ENCODE assay signal across 7 mouse cellular contexts in genomic region chrX:11663187-11663829, GRCm38 (mm10).
DNase-seq lines count a peak whose midpoint lies in the region; ATAC-seq and TF ChIP-seq lines count a peak whose summit lies in the region.

No protein-coding gene starts in this region.

- no peak for TF ChIP-seq CTCF in testis, adult 2 months (IDR thresholded peaks at IDR 0.05; ENCODE audit: control insufficient read depth, insufficient read depth, insufficient replicate concordance, low read depth, low read length)

- DNase-seq in lung, postnatal 14 days = peak; percentile 23
- DNase-seq in lung, postnatal 25 days (ENCODE audit: low spot score) = no peak
- no peak for DNase-seq in heart, embryonic 10.5 days (ENCODE audit: low spot score)
- DNase-seq in kidney, postnatal 14 days = peak; percentile 59
- no peak for DNase-seq in left cerebral cortex, adult 9 months (ENCODE audit: low spot score in 2 of 2)

- no peak for ATAC-seq in granulocyte monocyte progenitor cell, adult 5-6 weeks (replicated peaks; ENCODE audit: poor library complexity, severe bottlenecking)

- H3K27me3 ChIP-seq in heart, embryonic 10.5 days (ENCODE audit: insufficient read depth, poor library complexity, severe bottlenecking) = peaks cover 57% of the 10 kb centered on the region
- no peaks in the 10 kb centered on the region for H3K27me3 ChIP-seq in testis, adult 2 months (ENCODE audit: control insufficient read depth, insufficient read depth, low read length)

- H3K9me3 ChIP-seq in heart, embryonic 10.5 days = no peaks in the 10 kb centered on the region

- 27% methylated on average over 6 of the region's 6 CpGs for WGBS in heart, embryonic 10.5 days

- peak overlapping the region; percentile 70 for H3K27ac ChIP-seq in heart, embryonic 10.5 days
- peak overlapping the region; percentile 14; the same call in 1 of the 2 replicates for H3K27ac ChIP-seq in testis, adult 2 months (ENCODE audit: control insufficient read depth, insufficient read depth, low read depth, low read length)

- no peaks in the 10 kb centered on the region for H3K36me3 ChIP-seq in heart, embryonic 10.5 days
- H3K36me3 ChIP-seq in testis, adult 2 months (ENCODE audit: control insufficient read depth, insufficient read depth, low read length) = no peaks in the 10 kb centered on the region

- no peak for TF ChIP-seq POLR2A in testis, adult 2 months (IDR thresholded peaks at IDR 0.05; ENCODE audit: control insufficient read depth, low read depth, low read length)

- no peak overlapping the region for H3K4me3 ChIP-seq in heart, embryonic 10.5 days
- H3K4me3 ChIP-seq in testis, adult 2 months (ENCODE audit: control insufficient read depth, low read depth, low read length) = no peak overlapping the region

- H3K4me1 ChIP-seq in heart, embryonic 10.5 days = peaks cover 24% of the 10 kb centered on the region
- peaks cover 13% of the 10 kb centered on the region for H3K4me1 ChIP-seq in testis, adult 2 months (ENCODE audit: control insufficient read depth, insufficient read depth, low read length)

Comparison
In these comparisons a context has a peak if more than half of its experiments do, and no peak if none do; other contexts are left out.
1. DNase-seq: peak in lung, postnatal 14 days (single experiment) and kidney, postnatal 14 days (single experiment); none in lung, postnatal 25 days (single experiment), heart, embryonic 10.5 days (single experiment) and left cerebral cortex, adult 9 months (0 of 2).